Mouse (Mus musculus): ENCODE measurements around the gene Arfrp1.

Arfrp1 gene

DNA sequence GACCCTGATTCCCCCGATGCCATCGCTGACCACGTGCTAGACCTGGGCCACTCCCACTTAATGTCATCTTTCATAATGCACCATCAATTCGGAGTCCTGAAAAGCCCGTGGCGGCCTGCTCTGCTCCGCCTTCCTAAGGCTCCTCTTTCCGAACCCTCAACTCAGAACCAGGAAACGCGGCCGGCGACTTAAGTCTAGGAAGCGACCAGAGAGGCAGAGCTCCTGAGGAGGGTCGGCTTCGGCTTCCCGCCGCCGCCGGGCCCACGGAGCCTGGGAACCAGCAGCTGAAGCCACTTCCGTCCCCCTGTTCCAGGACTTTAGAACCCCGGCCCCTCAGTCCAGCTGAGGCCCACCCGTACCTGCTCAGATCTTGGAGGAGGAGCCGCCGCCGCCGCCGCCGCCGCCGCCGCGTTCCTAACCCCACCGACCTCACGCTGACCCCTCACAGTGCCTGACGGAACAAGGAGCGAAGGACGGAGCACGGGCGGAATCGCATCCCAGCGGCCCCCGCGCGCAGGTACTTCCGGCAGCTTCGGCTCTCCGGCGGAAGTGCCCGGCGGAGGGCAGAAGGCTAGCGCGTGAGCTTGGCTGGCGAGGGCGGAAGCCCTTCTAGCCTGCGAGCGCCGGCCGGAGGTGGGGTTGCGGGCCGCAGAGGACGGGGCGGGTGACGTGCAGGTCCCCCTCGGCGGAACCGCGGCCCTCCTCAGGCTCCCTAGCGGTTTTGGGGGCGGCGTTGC lies at the start of gene Arfrp1, which contains the start of gene Zgpat:
Gene Arfrp1, minus strand, starts transcription at position 545 of the 737 bp plus-strand sequence.
Gene Zgpat, plus strand, starts transcription at position 69 of the 737 bp plus-strand sequence.
- peak; percentile 91 for DNase-seq (ENCODE audit: low spot score)

DNA sequence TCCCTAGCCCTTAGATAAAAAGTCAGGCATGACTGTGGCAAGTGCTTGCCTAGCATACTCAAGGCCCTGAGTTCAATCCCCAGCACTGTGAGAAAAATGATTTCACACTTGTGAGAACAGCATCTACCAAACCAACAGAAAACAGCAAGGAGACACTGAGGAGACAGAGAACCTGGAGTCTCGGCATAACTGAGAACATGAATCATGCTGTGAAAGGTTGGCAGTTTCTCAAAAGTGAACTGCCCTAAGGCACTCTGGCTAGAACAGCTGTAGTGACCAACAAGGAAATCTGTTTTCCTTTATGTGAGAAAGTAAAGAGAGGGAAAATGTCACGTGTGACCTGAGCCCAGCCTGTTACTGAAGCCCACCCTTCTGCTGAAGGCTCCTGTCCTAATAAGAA lies 47.9 kb upstream of the Arfrp1 start:
- DNase-seq (ENCODE audit: low spot score), result no peak

DNA sequence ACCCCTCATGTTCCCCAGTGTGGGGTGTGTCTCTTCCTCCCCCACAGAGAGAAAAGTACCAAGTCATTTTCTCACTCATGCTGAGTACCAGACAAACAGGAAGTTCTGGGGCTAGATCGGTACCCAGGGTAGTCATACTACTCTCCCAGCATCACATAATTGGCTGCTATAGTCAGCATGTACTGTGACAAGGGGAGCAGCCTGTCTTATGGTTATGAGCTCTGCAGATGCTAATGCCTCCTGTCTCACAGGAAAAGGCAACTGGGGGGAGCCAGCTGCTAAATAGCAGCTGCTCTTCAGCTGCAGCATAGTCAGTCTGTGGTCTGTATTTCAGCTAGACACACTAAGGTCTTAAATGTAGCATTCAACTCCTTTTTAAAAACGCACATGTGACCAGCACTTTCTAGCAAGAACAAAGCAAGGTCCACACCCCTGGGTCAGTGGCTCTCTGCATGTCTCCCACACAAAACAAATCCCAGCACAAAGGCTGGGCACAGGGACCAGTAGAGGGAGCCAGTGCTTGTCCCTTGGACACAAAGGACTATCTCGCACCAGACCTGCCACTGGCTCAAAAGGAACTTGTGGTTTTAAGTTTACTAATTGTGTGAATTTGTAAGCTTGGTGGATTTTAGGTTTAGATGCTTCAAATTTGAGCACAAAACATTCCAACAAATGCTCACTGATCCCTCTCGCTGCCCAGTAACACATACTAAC lies 45.7 kb upstream of the Arfrp1 start:
- peak; percentile 45 for DNase-seq (ENCODE audit: low spot score)

DNA sequence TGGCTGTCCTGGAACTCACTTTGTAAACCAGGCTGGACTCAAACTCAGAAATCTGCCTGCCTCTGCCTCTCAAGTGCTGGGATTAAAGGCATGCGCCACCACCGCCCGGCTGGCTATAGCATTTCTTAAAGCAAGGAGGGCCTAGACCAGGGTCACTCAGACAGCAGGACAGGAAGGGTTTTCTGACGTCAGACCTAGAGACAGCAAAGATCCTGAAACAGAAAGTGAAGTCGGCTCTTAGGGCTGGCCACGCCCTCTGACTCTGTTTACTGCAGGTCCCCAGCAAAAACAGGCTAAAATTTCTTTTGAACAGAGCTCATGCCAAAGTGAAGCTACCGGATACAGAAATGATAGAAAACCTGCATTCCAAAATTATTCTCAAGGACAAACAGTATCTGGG lies 44.4 kb upstream of the Arfrp1 start:
- DNase-seq (ENCODE audit: low spot score), result no peak

DNA sequence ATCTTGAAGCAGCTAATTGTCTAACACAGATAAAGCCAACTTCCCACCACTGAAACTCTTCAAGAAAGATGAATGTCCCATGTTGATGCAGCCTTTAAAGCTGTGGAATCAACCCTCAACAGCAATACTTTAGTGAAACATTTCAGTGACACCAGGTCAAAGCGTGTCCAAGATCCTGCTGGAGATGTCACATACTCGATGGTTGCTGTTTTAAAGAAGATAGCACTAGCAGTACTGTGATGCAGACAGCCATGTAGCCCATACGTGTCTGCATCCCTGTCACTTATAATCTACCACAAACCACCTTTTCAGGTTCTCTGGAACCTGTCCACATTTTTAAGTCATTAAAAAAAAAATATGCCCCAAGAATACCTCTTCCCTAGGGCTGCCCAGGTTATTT lies 38.5 kb upstream of the Arfrp1 start:
- DNase-seq (ENCODE audit: low spot score), result no peak

DNA sequence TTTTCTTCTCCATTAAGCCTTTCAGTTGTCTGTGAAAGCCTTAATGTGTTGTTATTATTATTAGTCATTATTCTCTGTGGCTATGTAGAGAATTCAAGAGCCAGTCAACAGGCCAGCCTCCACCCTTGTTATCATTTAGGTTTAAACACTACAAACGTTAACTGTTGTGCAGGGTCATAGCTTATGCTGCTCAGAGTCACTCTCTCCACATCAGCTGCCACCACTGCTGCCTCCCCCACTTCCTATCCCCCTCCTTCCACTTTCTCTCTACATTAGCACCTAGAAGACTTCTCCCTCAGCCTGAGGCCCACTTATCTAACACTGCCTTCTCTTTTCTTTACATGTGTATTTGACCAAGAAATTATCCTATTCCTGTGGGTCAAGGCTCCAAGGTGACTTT lies 36.3 kb upstream of the Arfrp1 start:
- DNase-seq (ENCODE audit: low spot score), result no peak

DNA sequence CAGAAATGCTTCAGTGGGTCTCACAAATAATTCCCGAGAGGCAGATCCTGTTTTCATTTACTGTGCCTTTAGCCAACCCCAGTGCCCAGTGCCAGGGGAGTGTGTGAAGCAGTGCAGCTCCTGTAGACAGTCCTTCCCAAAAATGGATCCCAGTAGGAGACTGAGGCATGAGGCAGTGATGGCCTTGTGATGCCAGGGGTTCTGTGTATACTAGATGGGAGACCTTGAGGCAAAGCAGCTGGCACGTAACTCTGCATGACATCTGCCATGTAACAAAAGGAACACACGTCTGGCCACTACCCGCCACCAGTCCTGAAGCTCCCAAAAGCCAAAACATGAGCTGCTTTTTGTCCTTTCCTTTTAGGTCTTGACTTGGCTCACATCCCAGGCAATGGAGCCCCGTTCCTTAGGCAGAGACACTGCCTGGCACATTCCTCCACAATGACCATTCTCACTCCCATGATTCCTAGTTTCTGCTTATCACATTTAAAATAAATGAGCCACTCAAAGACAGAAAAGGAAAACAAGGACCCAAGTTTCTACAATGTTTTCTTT lies 32.1 kb upstream of the Arfrp1 start:
- no peak for DNase-seq (ENCODE audit: low spot score)

DNA sequence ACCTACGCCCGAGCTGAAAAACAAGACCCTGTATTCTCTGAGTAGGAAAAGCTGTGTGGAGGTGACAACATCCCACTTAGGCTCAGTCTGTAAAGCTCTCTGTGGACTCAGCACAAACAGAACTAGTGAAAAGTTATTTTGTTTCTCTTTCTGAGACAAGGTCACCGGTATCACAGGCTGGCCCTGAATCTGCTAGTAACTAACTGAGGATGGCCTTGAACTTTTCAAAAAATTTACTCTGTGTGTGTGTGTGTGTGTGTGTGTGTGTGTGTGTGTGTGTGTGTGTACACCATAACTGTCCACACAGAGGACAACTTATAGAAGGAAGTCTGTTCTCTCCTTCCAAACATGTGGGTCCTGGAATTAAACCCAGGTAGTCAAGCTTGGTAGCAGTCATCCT lies 28.9 kb upstream of the Arfrp1 start:
- DNase-seq (ENCODE audit: low spot score), result no peak

DNA sequence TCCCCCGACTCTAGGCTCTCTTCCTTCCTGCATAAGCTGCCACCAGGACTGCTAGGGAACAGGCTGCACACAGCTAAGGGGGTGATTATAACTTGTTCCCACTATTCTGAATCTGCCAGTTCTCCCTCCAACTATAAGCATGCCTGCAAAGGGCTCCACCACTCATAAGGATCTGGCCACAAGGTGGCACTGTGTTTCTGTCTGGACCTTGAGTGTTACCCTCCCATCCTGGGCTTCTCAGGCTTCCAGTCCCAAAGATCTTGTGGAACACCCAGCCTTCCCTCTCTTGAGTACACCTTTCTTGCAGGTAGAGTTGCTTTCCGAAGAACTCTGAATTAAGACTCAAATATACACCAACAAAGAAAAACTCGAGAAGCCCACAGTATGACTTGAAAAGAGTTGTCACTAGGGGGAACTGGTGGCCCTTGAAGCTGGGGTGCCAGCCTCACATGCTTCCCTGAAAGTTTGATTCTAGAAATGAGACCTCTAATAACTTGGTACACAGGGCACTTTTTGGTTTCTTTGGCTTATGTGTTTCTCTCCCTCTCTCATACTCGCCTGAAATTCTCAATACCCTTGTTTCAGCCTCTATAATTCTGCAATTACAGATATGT lies 27.5 kb upstream of the Arfrp1 start:
- DNase-seq (ENCODE audit: low spot score), result peak; percentile 56

DNA sequence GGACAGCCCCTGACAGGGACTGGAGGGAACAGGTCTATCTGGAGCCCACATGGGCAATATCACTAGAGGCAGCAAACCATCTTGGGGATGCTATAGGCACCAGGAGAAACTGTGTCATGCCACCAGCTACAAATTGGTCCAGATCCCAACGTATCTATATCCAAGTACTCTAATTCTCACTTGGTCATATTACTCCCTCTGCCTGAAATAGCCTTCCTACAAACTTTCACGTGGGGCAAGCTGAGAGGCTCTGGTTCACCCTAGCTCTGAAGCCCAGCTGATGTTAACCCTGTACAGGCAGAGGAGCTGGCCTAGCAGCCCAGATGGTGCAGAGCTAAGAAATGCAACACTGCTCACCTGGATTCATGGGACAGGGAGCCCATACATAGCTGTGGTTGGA lies 26.3 kb upstream of the Arfrp1 start:
- no peak for DNase-seq (ENCODE audit: low spot score)

DNA sequence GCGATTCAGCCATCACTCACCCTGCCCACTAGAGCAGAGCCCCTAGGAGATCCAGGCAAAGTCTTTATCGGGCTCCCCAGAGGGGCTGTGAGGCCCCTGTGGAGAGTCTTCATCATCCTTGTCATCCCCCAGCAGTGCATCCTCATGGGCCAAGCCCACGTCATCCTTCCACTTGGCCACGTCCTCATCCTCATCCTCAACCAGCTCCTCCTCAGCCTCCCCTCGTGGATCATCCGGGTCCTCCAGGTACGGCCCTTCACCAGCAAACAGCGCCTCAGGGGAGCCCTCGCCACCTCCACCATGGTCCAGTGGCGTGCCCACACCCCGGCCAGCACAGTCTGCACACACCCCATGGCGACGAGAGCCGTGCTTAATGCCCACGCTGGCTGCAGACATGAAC lies 25.8 kb upstream of the Arfrp1 start:
- no peak for DNase-seq (ENCODE audit: low spot score)

DNA sequence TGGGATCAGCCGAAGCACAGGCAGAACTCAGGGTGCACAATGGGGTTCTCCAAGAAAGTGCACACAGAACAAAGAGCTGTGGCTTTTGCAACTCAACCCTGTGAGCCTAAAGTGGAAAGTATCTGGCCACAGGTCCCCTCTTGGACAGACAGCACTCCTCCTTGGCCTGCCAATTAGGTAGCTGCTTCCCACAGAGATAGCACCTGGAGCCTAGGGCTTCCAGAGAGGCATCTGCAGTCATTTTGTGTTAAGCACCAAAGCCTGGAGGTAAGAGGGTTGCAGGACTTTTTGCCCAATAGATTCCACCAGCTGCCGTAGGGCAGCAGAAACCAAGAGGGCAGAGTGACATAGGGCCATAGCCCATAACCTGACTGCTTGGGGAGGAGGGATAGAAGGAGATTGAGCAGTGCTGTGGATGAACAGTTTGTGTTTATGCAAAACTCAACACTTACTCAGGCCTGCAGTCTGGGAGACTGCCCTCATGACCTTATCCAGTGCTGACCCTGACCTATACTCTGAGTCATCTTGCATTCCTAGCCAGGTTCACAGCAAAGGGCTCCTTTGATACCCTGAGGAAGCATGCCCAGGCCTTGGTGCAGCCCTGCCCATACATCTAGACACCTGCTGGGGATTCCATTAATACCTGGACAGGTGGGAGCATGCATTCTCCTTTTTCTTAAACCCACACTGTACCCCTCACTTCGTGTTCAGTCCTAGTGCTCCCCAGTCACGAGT lies 25.1 kb upstream of the Arfrp1 start:
- peak; percentile 26 for DNase-seq (ENCODE audit: low spot score)

DNA sequence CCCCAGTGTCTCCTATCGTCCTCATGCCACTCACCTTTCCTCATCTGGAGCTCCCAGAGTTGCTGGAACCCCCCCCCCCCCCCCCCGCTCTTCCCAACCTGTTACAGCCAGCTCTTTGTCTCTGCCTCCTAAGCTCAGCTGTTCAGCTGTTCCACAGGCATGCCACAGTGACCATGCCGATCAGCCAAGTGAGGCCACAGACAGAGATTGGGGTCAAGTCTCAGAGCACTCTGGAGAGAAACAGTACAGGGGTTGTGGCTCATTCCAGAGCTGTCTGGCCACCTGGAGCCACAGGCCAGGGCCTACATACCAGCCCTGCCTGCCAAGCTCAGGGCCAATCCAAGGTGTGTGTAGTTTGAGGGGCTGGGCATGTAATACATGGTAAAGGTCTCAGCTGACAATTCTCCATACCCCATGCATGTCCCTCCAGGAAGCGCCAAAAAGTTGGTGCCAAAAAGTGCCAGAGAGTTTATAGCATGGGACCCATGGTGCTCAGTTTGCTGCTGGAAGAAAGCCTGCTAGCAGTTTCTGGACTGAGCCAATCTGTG lies 21.5 kb upstream of the Arfrp1 start:
- DNase-seq (ENCODE audit: low spot score), result no peak

DNA sequence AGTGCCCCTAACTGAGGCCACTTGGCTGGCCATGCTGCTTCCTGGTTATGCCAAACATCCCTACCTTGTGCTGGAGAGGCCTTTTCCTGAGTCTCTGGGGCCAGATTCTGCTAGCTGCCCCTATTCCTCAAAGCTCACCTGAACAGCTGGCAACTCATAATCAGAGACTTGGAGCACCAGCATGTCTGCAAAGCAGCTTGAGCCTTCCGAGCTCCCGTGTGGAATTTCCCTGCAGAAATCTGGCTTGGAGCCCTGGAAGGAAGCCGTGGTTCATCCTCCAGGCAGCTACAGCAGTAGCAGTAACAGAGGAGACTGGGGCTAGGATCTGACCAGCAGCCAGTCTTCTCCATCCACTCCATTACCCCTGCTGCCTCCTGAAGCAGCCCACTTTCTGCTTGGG lies 20.7 kb upstream of the Arfrp1 start:
- no peak for DNase-seq (ENCODE audit: low spot score)

DNA sequence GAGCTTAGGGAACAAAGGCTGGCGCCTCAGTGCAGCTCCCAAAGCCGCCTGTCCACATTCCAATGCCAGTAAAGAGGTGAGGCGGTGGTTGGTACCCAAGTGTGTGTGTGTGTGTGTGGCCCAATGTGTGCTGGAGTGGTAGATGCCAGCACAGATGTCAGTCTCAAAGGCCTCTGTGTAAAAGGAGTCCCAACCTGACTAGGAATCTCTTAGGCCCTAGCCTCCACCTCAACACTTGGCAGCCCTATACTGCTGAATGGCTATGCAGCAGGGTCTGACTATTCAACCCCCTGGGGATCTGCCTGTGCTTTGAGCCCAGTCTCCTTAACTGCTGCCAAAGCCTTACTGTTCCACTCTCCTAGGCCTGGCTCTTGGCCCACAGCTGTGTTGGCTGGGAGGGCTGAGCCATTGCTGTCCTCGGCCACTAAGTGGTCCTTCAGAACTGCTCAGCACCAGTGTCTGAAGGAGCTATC lies 19.8 kb upstream of the Arfrp1 start:
- no peak for DNase-seq (ENCODE audit: low spot score)

DNA sequence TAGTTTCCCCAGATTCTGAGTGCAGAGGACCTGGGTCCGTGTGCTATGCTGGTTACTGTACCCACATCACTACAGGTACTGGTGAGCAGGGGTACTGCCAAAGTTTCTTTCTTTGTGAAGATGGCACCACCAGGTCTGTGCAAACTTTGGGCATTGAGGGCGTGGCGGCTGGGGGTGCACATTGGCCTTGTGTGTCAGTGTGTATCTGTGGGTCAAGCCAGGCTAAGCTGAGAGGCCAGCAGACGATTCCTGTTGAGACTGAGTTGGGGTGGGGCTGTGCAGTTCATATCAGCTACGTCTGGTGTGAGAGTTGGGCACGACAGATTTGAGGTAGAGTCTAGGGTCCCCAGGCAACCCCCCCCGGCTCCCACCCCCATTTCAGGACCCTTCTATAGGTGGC lies 19.3 kb upstream of the Arfrp1 start:
- DNase-seq (ENCODE audit: low spot score), result no peak

DNA sequence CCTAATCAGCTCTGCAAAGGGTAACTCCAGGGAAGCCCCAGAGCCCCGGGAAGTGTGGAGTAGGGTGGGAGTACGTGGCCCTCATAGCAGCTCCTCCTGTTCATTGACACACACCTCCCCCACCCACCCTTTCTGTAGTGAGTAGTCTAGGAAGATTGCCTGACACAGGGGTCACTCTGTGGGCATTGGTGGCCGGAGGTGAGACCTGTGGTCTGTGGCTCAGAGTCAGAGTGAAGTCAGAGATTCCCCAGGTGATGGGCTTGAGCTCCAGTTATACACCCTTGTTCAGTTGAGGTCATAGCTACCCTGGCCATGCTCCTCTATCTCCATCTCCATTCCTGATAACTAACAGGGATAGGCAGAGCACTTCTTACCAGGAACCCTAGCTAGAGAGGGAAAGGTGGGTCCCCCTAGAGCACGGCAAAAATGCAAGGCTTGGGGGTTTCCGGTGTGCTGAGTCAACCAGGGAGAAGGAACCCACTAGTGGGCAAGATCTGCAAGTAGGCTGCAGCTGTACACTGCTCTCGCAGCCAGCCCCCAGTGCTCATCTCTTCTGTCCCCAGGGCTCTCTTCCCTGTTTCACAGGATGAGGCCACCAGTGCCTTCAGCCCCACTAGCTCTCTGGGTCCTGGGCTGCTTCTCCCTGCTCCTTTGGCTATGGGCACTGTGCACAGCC lies 16.6 kb upstream of the Arfrp1 start:
- DNase-seq (ENCODE audit: low spot score), result no peak

DNA sequence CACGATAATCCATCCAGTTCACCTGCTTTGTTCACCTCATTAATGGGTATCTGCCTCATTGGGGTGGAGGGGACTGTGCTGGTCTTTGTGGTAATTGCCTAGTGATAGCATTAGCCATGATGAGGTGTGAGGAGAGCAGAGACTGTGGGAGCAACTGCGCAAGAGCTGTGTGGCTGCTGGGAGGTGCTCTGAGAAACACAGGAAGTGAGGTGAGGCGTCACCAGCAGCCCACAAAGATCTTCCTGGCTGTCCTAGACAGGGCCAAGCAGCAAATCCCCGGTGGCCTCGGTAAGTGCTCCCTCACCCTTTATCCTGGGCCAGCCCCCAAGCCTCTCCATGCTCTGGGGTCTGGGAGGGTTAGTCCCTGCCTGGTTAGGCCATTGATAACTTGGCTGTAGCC lies 15.9 kb upstream of the Arfrp1 start:
- DNase-seq (ENCODE audit: low spot score), result no peak

DNA sequence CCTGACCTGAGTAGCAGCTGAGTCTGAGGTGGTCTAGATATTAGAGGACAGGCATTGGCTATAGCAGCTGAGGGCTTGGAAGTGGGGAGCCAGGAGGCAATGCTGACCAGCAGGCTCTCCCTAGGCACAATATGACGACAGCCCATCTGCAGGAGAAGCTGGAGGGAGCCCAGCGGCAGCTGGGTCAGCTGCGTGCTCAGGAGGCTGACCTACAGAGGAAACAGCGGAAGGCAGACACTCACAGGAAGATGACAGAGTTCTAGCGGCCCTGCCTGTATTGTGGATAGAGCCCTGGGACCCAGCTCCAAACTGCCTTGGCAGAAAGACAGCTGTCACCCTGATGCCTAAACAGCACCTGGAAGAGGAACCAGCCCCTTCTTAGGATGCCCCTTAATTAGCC lies 15.0 kb upstream of the Arfrp1 start:
- no peak for DNase-seq (ENCODE audit: low spot score)

DNA sequence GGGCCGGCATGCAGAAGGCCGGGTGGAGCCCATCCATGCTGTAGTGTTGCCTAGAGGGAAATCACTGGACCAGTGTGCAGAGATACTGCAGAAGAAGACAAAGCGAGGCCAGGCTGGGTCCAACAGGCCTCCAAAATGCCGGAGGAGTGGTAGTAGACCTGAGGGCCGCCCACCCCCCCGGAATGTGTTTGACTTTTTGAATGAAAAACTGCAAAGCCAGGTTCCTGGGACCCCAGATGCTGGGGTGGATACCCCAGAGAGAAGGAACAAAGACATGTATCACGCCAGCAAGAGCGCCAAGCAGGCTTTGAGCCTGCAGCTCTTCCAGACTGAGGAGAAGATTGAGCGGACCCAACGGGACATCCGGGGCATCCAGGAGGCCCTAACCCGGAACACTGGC lies 14.6 kb upstream of the Arfrp1 start, which contains the start of gene Lime1:
Gene Lime1, plus strand, starts transcription at position 301 of the 400 bp plus-strand sequence.
- DNase-seq (ENCODE audit: low spot score), result no peak

DNA sequence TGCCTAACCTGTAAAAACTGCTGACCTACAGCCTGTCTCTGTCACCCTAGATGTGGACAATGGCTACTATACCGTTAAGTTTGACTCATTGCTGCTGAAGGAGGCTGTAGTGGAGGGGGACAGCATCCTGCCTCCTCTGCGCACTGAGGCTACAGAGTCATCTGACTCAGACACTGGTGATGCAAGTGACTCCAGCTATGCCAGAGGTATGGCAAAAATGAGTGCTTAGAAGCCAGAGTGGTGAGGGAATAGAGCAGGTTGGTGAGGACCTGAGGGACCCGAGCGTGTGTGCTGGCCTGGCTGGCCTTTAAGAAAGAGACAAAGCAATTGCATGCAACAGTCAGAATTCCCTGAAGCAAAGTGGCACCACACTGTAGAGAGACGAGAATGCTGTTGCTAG lies 13.5 kb upstream of the Arfrp1 start:
- DNase-seq (ENCODE audit: low spot score), result no peak

All from yolk sac, embryonic 10.5 days (tissue).